Mouse (Mus musculus): Measurements from ENCODE around the gene Parp4.

GRCm38 (mm10) chr14:56702644-56703043 is 127.2 kb downstream of the Parp4 start:
- no peak for TF ChIP-seq CTCF (IDR thresholded peaks at IDR 0.05; ENCODE audit: insufficient read depth, low read depth, low read length)
- no peak for TF ChIP-seq POLR2A (IDR thresholded peaks at IDR 0.05; ENCODE audit: insufficient read depth, low read depth, low read length)

All from olfactory bulb, adult 2 months (tissue).